Mouse (Mus musculus) gastrocnemius, postnatal 4 days (tissue): Measurements from ENCODE around the gene Gpr179. TPM values are rescaled to one million over a fixed set of nuclear protein-coding genes. Genes with fewer than 3 reads are reported as not detected.

Experiments
- DNase-seq, 2 experiments: peaks; one replicate each; pipeline ENCODE4 v3.0.0; 2021 to 2022; ENCODE audit warnings: low spot score in 2 of 2, mixed read lengths in 2 of 2
- total RNA-seq, 2 experiments: library from RNA; stranded (reverse); gene quantifications; 2 replicates each; pipeline ENCODE4 v1.2.3; 2021

The Gpr179 gene
- total RNA-seq, 2 experiments from 2014 or later, result 0.22 to 0.29 TPM

GRCm38 (mm10) chr11:97289276-97290230 is 62.3 kb downstream of the Gpr179 start:
- DNase-seq, result peak in 1 of 2 experiments; percentile 22

- DNase-seq, result no peak
Measured at GRCm38 (mm10) chr11:97287643-97288042, 64.2 kb downstream of the Gpr179 start.

- DNase-seq, result no peak
Measured at GRCm38 (mm10) chr11:97286973-97287372, 64.9 kb downstream of the Gpr179 start.

- DNase-seq, result no peak
Measured at GRCm38 (mm10) chr11:97285852-97286775, 65.8 kb downstream of the Gpr179 start.

GRCm38 (mm10) chr11:97284854-97285253 is 67.0 kb downstream of the Gpr179 start:
- DNase-seq, result no peak

GRCm38 (mm10) chr11:97282179-97282578 is 69.7 kb downstream of the Gpr179 start:
- no peak for DNase-seq

Other genes starting within 250 kb of the Gpr179 start
- gene Tbx21, start 236.7 kb downstream of the Gpr179 start, total RNA-seq, result 1 to 10 TPM in 1 of 2 experiments, under 1 TPM in 1; 0.98 to 1.4 TPM
- 10 to 100 TPM; 12.4 to 12.9 TPM for gene Tbkbp1, start 200.6 kb downstream of the Gpr179 start, total RNA-seq
- 100 to 1,000 TPM; 117 to 121 TPM for gene Kpnb1, start 164.2 kb downstream of the Gpr179 start, total RNA-seq
- gene Npepps, start 71.4 kb downstream of the Gpr179 start, total RNA-seq, result 10 to 100 TPM; 75.8 to 80.0 TPM
- 10 to 100 TPM; 25.9 to 31.0 TPM for gene Mrpl45, start 36.4 kb downstream of the Gpr179 start, total RNA-seq
- gene Socs7, start 10.5 kb upstream of the Gpr179 start, total RNA-seq, result 10 to 100 TPM; 33.4 to 34.5 TPM
- gene Arhgap23, start 63.5 kb upstream of the Gpr179 start, total RNA-seq, result 10 to 100 TPM; 29.9 to 30.9 TPM
- gene 4933428G20Rik, start 148.3 kb upstream of the Gpr179 start, total RNA-seq, result not detected
- 1 to 10 TPM; 1.3 to 1.7 TPM for gene Srcin1, start 224.1 kb upstream of the Gpr179 start, total RNA-seq